Mouse (Mus musculus) lung, postnatal 10 days (tissue): ENCODE data around the gene Fggy.

Experiments
- DNase-seq: peaks from one replicate; pipeline ENCODE4 v3.0.0; 2021

The Fggy gene

GRCm38 (mm10) chr4:95788867-95789266, 231.6 kb downstream of the Fggy start:
- DNase-seq, result no peak

- DNase-seq, result no peak
Measured at GRCm38 (mm10) chr4:95791913-95792475, 234.7 kb downstream of the Fggy start.

DNA sequence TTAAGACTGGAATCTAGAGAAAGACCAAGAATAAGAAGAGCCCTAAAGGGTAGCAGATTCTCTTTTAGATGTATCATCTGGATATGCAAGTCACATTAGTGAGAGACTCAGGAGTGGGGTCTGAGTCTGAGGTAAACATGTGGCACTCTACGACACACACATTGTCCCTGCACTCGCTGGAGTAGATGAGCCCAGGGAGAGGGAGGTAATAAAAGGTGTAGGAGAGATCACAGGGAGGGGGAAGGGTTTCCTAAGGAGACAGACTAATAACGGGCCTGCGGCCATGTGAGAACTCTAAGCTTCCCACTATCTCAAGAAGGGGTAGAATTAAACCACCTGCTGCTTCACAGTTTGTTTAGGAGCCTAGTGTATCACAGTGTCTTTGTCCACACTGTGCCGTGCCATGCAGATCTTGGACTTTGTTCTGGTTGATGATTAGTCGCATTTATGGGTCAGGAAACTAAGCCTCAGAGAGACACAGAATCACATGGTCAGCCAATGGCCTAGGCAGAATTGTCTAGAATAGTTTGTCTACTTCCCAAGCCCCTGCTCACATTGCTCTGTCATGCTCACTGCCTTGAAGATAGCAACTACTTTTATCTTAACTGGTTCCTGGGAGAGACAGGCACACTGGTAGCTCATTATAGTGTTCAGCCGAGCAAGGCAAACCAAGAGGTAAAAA, 236.5 kb downstream of the Fggy start:
- no peak for DNase-seq

DNA sequence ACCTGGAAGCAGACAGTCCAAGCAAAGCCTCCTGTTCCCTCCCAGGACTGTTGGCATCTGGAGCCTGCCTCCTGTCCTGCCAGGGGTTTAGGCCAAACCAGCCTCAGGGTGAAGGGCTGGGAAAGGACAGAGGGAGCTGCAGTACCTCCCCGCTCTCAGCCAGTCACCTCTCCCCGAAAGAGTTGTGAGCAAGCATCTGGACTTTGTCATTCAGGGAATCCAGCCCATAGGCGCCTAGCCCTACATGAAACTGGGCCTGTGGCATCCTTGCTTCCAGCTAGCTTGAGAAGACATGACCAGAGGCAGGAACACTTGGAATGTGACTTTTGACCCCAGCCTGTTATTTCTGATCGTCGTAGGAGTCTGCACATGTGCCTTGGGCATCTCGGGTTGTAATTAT, 237.3 kb downstream of the Fggy start:
- DNase-seq, result no peak

DNA sequence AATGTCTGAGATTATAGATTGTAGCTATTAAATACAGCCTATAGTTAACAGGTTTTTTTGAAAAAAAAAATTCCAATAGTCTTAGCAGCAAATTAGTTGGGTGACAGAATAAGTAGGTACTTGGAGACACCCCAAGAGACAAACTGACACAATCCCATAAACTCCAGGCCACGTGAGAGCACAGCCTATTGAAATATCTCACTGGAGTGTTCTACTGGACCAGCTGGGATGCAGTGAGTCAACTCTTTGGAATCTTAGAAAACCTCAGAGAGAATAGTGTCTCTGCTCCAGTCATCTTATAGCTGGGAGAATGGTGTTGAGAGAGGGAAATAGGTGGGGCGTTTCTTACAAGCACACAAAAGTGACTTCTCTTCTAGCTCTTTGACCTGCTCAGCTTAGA, 238.0 kb downstream of the Fggy start:
- no peak for DNase-seq

- DNase-seq, result no peak
Measured at GRCm38 (mm10) chr4:95819650-95820049, 262.3 kb downstream of the Fggy start.

DNA sequence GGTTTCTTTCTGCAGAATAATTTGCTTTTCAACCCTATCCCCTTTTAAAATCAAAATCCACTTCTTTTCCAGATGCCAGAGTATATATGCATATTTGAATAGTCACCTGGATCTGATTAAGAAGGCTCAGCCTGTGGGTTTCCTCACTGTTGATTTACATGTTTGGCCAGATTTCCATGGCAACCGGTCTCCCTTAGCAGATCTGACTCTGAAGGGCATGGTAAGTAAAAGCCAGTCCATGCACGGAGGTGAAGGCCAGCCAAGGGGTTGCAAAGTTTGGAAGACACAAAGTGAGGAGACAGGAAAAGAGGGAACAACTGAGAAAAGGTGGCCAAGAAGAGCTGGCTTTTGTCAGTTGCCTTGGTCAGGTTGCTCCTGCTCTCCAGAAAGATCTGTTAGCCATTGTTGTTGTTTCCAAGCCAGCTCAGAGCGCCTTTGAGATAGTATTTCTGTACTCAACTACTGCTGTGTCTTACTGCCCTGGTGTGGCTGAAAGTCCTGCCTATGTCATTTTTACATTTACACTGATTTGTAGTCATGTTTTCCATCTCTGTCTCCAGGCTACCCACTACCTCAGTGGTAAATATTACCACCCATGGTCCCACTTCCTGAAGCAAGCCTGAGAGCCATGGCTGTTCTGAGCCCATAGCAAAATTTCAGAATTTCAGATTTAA, 264.7 kb downstream of the Fggy start:
- DNase-seq, result no peak

DNA sequence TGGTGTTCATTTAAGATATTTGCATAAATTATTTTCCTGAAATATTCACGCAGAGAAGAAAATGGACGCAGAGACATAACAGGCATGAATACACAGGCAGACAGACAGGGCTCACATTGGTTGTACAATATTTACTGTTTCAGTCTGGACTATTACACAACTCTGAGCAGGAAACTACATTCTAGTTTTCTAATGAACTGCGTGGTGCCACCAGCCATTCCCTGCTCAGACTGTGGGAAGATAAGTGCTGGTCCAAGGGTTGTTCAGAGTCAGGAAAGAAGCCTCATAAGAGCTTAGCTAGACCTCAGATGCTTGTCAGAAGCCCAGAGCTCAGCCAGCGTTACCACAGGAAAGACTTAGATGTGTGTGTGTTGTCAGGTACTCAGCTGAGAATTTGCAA, 270.9 kb downstream of the Fggy start:
- DNase-seq, result no peak

DNA sequence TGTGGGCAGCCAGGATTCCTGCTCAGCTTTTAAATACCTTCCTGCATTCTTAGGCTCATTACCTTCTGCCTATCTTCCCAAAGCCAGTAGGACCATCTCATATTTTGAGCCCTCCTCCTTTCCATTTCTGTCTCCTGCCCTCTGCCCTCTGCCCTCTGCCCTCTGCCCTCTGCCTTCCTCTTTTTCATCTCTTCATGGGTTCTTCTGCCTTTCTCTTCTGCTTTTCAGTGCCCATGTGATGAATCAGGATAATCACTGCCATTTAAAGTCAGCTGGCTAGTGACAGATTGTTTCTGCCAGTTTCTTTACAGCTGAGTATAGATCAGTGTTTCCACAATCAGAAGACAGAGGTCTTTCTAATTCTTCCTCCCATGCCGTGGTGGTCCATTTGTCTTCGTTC, 273.0 kb downstream of the Fggy start:
- DNase-seq, result no peak

DNA sequence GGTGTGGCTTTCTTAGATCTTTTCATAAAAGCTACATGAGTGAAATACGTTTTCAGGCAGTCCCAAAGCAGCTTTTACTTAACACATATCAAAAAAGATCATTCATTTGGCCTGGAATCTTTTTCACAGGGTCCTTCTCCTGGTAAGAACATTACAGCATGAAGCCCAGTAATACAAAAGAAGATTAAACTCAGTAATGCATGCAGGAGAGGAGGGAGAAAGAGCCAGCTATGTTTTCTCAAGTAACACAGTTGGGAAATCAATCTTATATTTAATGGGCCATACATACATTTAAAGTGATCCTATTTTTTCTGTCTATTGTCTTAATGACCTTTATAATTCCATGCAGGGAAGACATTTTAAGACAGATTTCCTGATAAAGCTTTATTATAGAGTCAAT, 282.6 kb downstream of the Fggy start:
- no peak for DNase-seq

GRCm38 (mm10) chr4:95840389-95841053, 283.2 kb downstream of the Fggy start:
- no peak for DNase-seq

DNA sequence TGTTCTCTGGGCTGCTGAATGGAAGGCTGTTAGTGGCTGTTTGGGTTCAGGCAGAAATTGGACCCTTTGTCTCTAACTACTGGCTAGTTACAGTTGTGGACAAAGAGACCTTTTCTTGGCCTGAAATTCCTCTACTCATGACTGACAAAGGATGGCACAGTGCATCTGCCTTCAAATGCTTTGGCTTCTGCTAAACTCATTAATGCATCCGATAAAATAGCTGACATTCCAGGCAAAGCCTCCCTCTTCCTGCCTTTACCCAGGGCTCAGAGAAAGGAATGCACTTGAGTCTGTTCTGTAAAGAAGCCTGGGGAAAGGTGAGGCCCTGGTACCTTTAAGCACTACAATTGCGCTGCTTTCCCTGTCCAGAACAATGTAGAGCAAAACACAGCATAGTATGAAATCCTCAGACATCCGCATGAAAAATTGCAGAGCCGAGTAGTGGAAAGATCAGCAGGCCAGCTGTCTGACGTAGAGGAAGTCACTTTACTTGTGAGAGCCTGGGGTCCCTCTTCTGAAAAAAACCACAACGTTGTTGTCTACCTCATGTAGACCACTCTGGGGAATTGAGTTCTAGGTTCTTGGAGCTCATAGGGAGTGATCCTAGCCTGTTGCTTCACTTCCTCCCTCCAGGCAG, 288.8 kb downstream of the Fggy start:
- DNase-seq, result no peak

DNA sequence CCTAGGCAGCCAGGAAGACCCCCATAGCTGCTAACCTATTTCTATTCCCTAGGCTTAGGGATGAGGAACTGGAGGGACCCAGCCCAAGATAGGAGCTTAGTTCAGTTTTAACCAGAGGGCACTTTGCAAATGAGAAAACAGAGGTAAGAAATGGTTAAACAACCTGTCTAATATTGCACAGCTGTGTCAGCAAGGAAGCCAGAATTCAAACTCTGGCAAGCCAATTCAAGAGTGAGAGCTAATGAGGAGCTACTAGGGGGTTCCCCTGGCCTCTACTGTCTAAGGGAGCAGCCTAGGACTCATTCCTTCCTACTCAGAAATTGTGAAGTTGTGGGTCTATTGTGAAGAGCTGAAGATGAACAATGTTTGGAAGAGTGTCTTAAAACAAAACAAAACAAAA, 289.9 kb downstream of the Fggy start:
- no peak for DNase-seq

- no peak for DNase-seq
Measured at GRCm38 (mm10) chr4:95847664-95848063, 290.4 kb downstream of the Fggy start.

DNA sequence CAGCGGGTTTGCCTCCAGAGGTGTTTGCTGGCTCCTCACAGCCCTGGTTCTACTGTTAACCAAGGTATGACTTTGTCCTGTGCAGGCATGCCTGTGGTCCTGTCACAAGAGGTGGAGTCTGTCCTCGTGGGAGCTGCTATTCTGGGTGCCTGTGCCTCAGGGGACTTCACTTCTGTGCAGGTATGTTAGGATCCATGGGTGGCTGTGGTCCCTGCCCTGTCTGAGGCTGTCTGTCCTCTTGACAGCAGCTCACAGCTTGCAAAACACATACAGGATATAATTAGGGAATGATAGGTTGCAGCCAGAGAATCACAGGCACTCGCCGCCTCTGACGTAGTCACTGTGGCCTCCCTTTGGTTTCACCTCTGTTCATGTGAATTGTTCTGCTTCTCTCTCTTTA, 292.2 kb downstream of the Fggy start:
- no peak for DNase-seq

DNA sequence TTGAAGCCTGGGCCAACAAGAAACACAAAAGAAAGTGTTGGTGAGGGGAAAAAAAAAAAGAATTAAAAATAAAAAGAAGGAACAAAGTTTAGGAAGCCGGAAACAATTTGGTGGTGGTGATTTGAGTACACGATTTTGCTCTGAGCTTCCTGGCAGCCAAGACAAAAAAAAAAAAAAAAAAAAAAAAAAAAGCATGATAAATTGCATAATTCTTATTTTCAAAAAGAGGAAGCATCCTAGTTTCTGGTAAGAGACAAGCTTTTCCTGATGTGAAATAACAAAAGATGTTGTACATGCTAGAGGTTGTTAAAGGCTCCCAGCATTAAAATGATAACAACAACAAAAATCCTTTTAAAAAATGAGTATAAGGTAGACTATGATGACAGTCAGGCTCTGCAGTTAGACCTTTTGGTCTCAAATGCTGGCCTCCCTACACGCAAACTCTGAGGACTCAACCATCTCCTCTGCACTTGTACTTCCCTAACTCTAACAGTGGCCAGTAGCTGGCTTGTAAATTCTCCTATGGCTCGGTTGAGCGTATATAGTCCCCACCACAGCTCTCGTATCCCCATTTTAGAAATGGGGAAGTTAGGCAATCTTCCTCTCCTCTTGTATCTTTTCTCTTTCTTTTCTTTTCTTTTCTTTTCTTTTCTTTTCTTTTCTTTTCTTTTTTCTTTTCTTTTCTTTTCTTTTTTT, 292.9 kb downstream of the Fggy start:
- DNase-seq, result no peak

DNA sequence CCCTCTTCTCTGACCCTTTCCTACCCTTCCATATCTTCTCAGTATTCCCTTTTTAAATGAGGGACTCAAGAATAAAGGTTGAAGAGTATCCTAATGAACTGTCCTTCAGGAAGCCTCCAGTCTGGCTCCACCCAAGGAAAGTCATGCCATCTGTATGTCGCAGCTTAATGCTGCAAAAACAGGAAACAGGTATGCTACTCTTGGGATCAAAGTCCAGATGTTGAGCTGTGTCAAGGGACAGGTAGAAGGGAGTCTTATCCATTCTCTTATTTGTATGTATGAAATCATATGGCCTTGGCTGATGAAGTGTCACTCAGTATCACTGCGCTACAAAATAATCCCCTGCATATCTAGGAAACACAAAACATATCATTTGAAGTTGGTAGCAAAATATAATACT, 294.9 kb downstream of the Fggy start:
- DNase-seq, result no peak

- no peak for DNase-seq
Measured at GRCm38 (mm10) chr4:95856008-95856407, 298.7 kb downstream of the Fggy start.

GRCm38 (mm10) chr4:95860601-95861000, 303.3 kb downstream of the Fggy start:
- no peak for DNase-seq

DNA sequence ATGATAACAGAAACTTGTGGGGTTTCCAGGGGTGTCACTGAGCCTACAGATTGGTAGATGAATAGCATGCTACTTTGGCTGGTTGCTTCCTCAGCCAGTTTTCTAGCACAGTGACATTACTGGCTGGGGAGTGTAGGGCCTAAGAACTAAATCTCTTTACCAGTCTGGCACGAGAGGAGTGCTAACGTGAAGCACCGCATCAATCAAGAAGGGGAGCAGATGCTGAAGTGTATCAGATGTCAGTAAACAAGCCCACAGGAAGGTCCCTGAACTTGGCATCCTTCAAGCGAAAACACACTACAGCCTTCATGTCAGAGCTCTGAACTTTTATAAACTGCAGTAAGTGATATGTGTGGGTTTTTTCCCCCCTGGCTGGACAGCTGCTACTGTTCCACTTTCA, 303.8 kb downstream of the Fggy start:
- no peak for DNase-seq

DNA sequence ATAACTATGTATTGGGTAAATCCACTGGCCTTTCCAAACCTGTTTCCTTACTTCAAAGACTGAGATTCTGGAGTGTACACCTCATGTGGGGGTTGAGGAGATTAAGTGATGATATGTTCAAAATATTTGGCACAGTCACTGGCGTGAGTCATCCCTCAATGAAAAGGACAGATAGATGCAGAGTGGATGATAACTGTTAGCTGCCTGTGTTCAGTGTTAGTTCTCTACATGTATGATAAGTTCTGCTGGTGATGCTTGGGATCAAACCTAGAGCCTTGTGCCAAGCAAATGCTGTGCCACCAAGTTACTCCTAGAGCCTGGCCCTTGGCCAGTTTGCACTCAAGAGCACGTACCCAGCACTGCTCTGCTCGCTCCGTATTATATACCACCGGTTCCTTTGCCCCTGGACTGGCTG, 304.4 kb downstream of the Fggy start:
- DNase-seq, result no peak

DNA sequence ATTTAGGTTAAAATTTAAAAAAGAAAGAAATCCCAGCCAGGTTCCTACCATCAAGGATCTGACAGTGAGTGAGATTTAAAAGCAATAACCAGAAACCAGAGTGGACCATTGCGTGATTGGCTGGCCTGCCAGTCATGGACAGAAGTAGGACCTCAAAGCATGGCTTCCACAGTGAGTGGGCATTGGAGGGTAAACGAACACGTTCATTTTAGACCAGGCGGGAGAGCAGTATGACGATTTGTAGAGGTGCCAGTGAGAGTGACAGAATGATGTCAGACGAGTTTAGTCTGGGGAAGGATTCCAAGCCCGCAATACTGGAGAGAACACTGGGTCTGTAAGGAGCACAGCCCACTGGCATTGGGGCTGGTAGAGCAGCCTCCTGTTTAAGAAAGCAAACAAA, 305.0 kb downstream of the Fggy start:
- DNase-seq, result peak; percentile 26
